Mouse (Mus musculus) lung, embryonic 16.5 days (tissue): Measurements from ENCODE around the gene Gm49721. TPM values are rescaled to one million over a fixed set of nuclear protein-coding genes. Genes with fewer than 3 reads are reported as not detected.
"Not testable (repeated sequence)": the region's sequence is repeated elsewhere in the genome, so short reads cannot be mapped to it uniquely, and the experiment has no call there.

Experiments used
- ATAC-seq: fragments of 200-750 bp; cut with Nextera tagmentation; 2 replicates; pipeline ENCODE4 v1.8.0; 2017; ENCODE audit warnings: low read depth, mild to moderate bottlenecking, moderate library complexity
- H3K27ac ChIP-seq: fragments of 300-500 bp; sonication (generic); 2 replicates; pipeline ENCODE4 v1.5.1; 2014; ENCODE audit warnings: mild to moderate bottlenecking, control low read depth, low read length
- H3K27me3 ChIP-seq: fragments of 300-500 bp; sonication (generic); 2 replicates; pipeline ENCODE4 v1.6.1; 2014; ENCODE audit warnings: low read depth, low read length, mixed read lengths; ENCODE audit not compliant: control insufficient read depth, insufficient read depth
- H3K36me3 ChIP-seq: fragments of 300-500 bp; sonication (generic); 2 replicates; pipeline ENCODE4 v1.6.1; 2014; ENCODE audit warnings: low read length; ENCODE audit not compliant: control insufficient read depth, insufficient read depth
- H3K4me1 ChIP-seq: fragments of 300-500 bp; sonication (generic); replicated peaks from 2 replicates; pipeline ENCODE4 v1.6.1; 2014; ENCODE audit warnings: low read length, mixed read lengths; ENCODE audit not compliant: control insufficient read depth, insufficient read depth
- H3K4me2 ChIP-seq: fragments of 300-500 bp; sonication (generic); 2 replicates; pipeline ENCODE4 v1.6.1; 2014; ENCODE audit warnings: low read depth, low read length, control low read depth
- H3K4me3 ChIP-seq: fragments of 300-500 bp; sonication (generic); 2 replicates; pipeline ENCODE4 v1.5.1; 2014; ENCODE audit warnings: mild to moderate bottlenecking, low read length, control low read depth
- H3K9ac ChIP-seq: fragments of 300-500 bp; sonication (generic); 2 replicates; pipeline ENCODE4 v1.6.1; 2014; ENCODE audit warnings: low read length, control low read depth
- H3K9me3 ChIP-seq: fragments of 300-500 bp; sonication (generic); 2 replicates; pipeline ENCODE4 v1.6.1; 2016; ENCODE audit warnings: low read length; ENCODE audit not compliant: control insufficient read depth
- WGBS: fragments of 180-500 bp; shearing (Covaris S2); extraction: QIAGEN DNeasy Blood & Tissue Kit; methylation state at CpG from one replicate; pipeline ENCODE4 v1.1.7; 2014; 5-methylcytosine and 5-hydroxymethylcytosine counted together
- polyA plus RNA-seq: library from polyadenylated mRNA; unstranded; fragments of >200 nt; fragmentation: Nextera tagmentation; extraction: Ambion mirVana; gene quantifications from 2 replicates; pipeline ENCODE4 v1.2.1, GENCODE M21; 2015

Gene Gm49721
- 0.33 and 0.52 TPM in 2 replicates for polyA plus RNA-seq

- peak; percentile 99 for ATAC-seq
- Histone ChIP-seq H3K9ac (peak within 1 kb of the TSS; percentile 71), H3K4me3 (peak within 1 kb of the TSS; percentile 61), H3K4me2 (peak within 1 kb of the TSS; percentile 52), H3K27ac (peak within 1 kb of the TSS; percentile 43; the same call in 1 of the 2 replicates)
- 1% methylated on average over 43 of the region's 68 CpGs for WGBS
- H3K4me1 ChIP-seq, H3K9me3 ChIP-seq, H3K36me3 ChIP-seq, H3K27me3 ChIP-seq: not testable (repeated sequence)
These were observed at the start of gene Gm49721 for GRCm38 (mm10) chr17:6978287-6979248. Gene Gm49721, plus strand, starts transcription at chr17:6978904.

GRCm38 (mm10) chr17:6931625-6932024 is 47.1 kb upstream of the Gm49721 start:
- not testable (repeated sequence) for H3K36me3 ChIP-seq, H3K4me3 ChIP-seq, ATAC-seq, H3K9ac ChIP-seq, H3K4me1 ChIP-seq, H3K27ac ChIP-seq, H3K27me3 ChIP-seq, H3K9me3 ChIP-seq, H3K4me2 ChIP-seq
- 90% methylated on average over 6 of the region's 7 CpGs for WGBS

GRCm38 (mm10) chr17:6942560-6942959 is 36.1 kb upstream of the Gm49721 start:
- not testable (repeated sequence) for H3K9ac ChIP-seq, H3K4me1 ChIP-seq, ATAC-seq, H3K36me3 ChIP-seq, H3K9me3 ChIP-seq, H3K27ac ChIP-seq, H3K27me3 ChIP-seq, H3K4me3 ChIP-seq, H3K4me2 ChIP-seq
- WGBS = no CpG with 5 or more reads among the region's 4 CpGs

- not testable (repeated sequence) for H3K27ac ChIP-seq, H3K4me1 ChIP-seq, ATAC-seq, H3K9ac ChIP-seq, H3K36me3 ChIP-seq, H3K9me3 ChIP-seq, H3K27me3 ChIP-seq
- no CpG with 5 or more reads among the region's 8 CpGs for WGBS
- peak overlapping the region; percentile 59 for H3K4me3 ChIP-seq
- peak overlapping the region; percentile 65 for H3K4me2 ChIP-seq
These were observed 31.1 kb upstream of the Gm49721 start for GRCm38 (mm10) chr17:6947637-6947983.

- Histone ChIP-seq H3K4me3 (peak within 1 kb of the TSS; percentile 59), H3K9ac (peak within 1 kb of the TSS; percentile 66), H3K4me2 (peak within 1 kb of the TSS; percentile 65), H3K27ac (peak within 1 kb of the TSS; percentile 85)
- not testable (repeated sequence) for H3K36me3 ChIP-seq, H3K9me3 ChIP-seq, H3K4me1 ChIP-seq, H3K27me3 ChIP-seq
- WGBS = under 1% methylated on average over 58 of the region's 73 CpGs
- ATAC-seq = peak; percentile 97
These were observed 30.5 kb upstream of the Gm49721 start, which contains the start of gene Rsph3b for GRCm38 (mm10) chr17:6947984-6948768. Gene Rsph3b, minus strand, starts transcription at chr17:6948682.

- H3K27me3 ChIP-seq, H3K9me3 ChIP-seq, H3K36me3 ChIP-seq, H3K4me1 ChIP-seq: not testable (repeated sequence)
- H3K27ac ChIP-seq = peak overlapping the region; percentile 85
- peak overlapping the region; percentile 66 for H3K9ac ChIP-seq
- peak overlapping the region; percentile 65 for H3K4me2 ChIP-seq
- ATAC-seq = peak; percentile 31
- 7% methylated on average over 9 of the region's 9 CpGs for WGBS
- peak overlapping the region; percentile 59 for H3K4me3 ChIP-seq
These were observed 29.9 kb upstream of the Gm49721 start for GRCm38 (mm10) chr17:6948769-6949228.

- ATAC-seq, H3K4me2 ChIP-seq: not testable (repeated sequence)
- WGBS = 69% methylated on average over 6 of the region's 8 CpGs
These were observed 19.8 kb upstream of the Gm49721 start for GRCm38 (mm10) chr17:6958881-6959280.

GRCm38 (mm10) chr17:6959543-6960259 is 19.0 kb upstream of the Gm49721 start:
- not testable (repeated sequence) for H3K27me3 ChIP-seq, H3K36me3 ChIP-seq, H3K27ac ChIP-seq, H3K9me3 ChIP-seq, H3K9ac ChIP-seq, H3K4me1 ChIP-seq, ATAC-seq
- WGBS = 54% methylated on average over 4 of the region's 6 CpGs
- H3K4me3 ChIP-seq = peak overlapping the region; percentile 55
- peak overlapping the region; percentile 48 for H3K4me2 ChIP-seq

More at GRCm38 (mm10) chr17:6958881-6959280, 19.8 kb upstream of the Gm49721 start:
- H3K9ac ChIP-seq, H3K9me3 ChIP-seq, H3K27ac ChIP-seq, H3K27me3 ChIP-seq, H3K36me3 ChIP-seq, H3K4me3 ChIP-seq, H3K4me1 ChIP-seq: not testable (repeated sequence)
